Mouse (Mus musculus) retina, postnatal 7 days (tissue): Measurements from ENCODE around the gene Gje1.

Experiments
- DNase-seq: peaks from one replicate; pipeline ENCODE4 v3.0.0-alpha.2; 2012; ENCODE audit warnings: low read depth, low spot score

The Gje1 gene

GRCm38 (mm10) chr10:14718114-14718513 lies at the start of gene Gje1:
Gene Gje1, minus strand, starts transcription at chr10:14718214.
- no peak for DNase-seq

- DNase-seq = no peak
Measured at GRCm38 (mm10) chr10:14760618-14761017, 42.6 kb upstream of the Gje1 start.

GRCm38 (mm10) chr10:14759665-14760558 lies 41.9 kb upstream of the Gje1 start:
- no peak for DNase-seq

- DNase-seq = peak; percentile 31
Measured at GRCm38 (mm10) chr10:14734285-14734684, 16.3 kb upstream of the Gje1 start.

GRCm38 (mm10) chr10:14725671-14726070 lies 7.7 kb upstream of the Gje1 start:
- DNase-seq = no peak

GRCm38 (mm10) chr10:14705072-14706066 lies 12.6 kb downstream of the Gje1 start, which contains the start of the genes Vta1 and Nmbr:
Gene Vta1, minus strand, starts transcription at chr10:14705560.
Gene Nmbr, plus strand, starts transcription at chr10:14705591.
- peak; percentile 95 for DNase-seq

- no peak for DNase-seq
Measured at GRCm38 (mm10) chr10:14703830-14704420, 14.1 kb downstream of the Gje1 start.

- no peak for DNase-seq
Measured at GRCm38 (mm10) chr10:14703239-14703638, 14.8 kb downstream of the Gje1 start.

- DNase-seq = no peak
Measured at GRCm38 (mm10) chr10:14690349-14690748, 27.7 kb downstream of the Gje1 start.

- no peak for DNase-seq
Measured at GRCm38 (mm10) chr10:14688785-14689442, 29.1 kb downstream of the Gje1 start.

- DNase-seq = no peak
Measured at GRCm38 (mm10) chr10:14685663-14686062, 32.4 kb downstream of the Gje1 start.

- DNase-seq = no peak
Measured at GRCm38 (mm10) chr10:14666147-14666546, 51.9 kb downstream of the Gje1 start.
